Mouse (Mus musculus) liver, adult 10 weeks (tissue): ENCODE measurements around the gene Tubb4b. TPM values are rescaled to one million over a fixed set of nuclear protein-coding genes. Genes with fewer than 3 reads are reported as not detected.

ENCODE experiments used
- polyA plus RNA-seq: library from polyadenylated mRNA; stranded (reverse); fragments of 350-450 nt; fragmentation: Illumina TruSeq; extraction: RNeasy Lipid Tissue Mini Kit (QIAGEN cat#74804); gene quantifications from one replicate; pipeline ENCODE4 v1.2.3, GENCODE M21; 2014; ENCODE audit warnings: low read depth, low replicate concordance

Tubb4b gene
- 31.1 TPM for polyA plus RNA-seq

DNA sequence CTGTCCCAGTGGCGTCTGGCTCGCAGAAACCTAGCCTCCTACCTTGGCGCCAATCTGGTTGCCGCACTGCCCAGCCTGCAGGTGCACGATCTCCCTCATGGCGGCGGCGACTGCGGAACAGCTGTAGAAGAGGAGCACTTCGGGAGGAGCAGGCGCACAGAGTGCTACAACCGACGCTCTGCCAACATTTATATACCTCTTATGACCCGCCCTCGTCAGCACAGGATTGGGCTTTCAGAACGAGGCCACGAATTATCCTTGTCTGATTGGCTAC is at the start of gene Tubb4b:
TSS of gene Tubb4b (minus strand) at position 211 of the 274 bp plus-strand sequence.

DNA sequence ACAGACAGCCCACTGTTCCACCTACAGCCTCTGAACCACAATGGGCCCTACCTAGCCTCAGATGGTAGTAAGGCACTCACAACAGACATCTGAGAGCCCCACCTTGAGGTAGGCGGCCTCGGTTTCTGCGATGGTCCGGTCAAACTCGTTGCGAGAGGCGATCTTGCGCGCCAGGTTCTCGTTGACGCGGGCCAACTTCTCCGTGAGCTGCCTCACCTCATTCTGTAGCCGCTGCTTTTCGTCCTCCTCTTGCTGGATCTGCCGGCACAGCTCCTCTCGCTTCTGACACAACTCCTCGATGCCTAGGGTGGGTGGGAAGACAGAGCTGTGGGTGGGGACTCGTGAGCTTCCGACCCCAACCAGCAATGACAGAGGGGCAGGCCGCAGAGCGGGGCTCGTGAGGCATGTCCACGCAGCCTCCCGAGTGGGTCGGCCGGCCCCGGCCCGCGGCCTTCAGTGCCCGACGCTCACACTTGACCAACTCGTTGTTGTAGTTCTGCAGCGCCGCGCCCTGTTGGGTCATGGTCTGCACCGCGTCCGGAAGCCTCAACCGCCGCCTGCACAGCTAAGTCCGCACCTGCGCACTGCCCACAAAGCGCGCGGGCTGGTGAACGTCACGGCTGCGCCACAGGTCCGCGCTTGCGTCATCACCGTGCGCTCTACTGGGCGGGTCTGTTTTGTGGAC is 47.5 kb upstream of the Tubb4b start, which contains the start of the genes Ssna1 and Anapc2:
TSS of gene Ssna1 (minus strand) at position 612 of the 685 bp plus-strand sequence.
TSS of gene Anapc2 (plus strand) at position 652 of the 685 bp plus-strand sequence.

DNA sequence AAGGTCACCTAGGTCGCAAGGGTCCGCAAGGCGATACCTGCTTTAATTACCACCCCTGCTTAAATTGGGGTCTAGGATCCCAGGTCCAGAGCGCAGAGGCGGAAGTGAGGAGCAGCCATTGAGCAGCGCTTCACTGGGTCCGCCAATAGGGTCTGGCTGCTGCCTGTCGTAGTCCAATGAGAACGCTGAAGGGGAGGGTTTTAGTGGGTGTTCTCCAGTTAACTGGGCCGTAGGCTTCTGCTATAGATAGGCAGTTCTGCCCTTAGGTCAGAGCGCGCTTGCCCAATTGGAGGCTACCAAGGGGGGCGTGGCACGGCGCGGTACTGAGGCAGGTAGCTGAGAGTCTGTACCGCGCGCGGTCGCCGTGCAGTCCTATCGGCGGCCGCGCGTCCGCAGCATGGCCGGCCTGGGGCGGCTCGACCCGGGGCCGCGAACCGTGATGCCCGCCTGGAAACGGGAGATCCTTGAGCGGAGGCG is 37.8 kb upstream of the Tubb4b start, which contains the start of gene Tprn:
TSS of gene Tprn (plus strand) at position 328 of the 477 bp plus-strand sequence.

DNA sequence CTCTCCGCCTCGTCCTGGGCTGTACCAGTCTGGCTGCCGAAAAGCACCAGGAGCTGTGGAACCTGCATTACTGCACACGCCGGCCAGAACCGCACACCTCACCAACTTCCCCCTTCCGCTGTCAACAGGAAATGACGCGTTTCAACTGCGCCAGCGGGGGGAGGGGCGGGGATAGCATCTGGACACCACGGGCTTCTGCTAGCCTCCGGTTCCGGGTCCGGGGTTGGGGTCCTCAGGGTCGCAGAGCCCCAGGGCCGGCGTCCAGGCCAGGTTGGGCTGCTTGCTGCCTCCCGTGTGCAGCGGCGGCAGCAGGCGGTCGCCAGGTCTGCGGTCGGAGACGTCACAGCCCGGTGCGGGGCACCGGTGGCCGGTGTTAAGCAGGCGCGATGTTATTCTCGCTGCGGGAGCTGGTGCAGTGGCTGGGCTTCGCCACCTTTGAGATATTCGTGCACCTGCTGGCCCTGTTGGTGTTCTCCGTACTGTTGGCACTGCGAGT is 30.8 kb upstream of the Tubb4b start, which contains the start of gene Tmem203:
TSS of gene Tmem203 (plus strand) at position 156 of the 496 bp plus-strand sequence.

DNA sequence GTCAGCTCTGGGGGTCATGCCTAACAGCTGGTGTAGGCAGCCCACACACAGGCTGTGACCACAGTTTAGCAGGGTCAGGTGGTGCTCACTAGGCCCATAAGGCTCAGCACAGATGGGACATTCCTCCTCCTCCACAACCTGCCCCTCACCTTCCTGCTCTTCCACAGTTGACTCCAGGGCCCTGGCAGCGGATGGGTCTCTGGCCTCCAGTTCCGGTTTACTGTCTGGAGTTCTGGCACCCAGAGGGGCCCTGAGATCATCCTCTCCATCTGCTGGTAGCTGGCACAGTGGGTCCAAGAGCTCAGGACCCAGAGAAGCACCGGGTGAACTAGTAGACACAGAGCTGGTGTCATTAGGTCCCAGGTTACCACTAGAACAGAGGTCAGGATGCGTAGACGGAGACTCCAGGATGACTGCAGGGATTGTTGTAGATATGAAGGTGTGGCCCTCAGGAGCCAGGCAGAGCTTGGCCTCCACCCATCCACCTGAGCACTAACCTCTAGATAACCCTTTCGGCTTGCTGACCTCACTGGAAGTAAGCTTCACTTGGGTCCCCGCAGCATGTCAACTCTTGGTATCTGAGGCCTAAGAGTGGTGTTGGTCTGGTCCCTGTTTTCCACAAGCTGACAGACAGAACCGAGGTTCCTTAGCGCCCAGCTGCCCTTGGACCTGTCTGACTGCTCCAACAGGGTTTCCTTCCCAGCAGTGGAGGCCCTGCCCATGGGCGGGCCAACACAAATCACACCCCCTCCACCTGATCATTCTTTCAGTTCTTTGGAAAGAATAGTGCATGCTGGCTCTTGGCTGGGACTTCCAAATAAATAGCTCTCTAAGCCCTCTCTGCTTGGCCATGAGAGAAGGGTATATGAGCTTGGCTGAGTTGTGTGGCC is 21.9 kb upstream of the Tubb4b start, which contains the start of gene AL732309.1:
TSS of gene AL732309.1 (minus strand) at position 681 of the 890 bp plus-strand sequence.

DNA sequence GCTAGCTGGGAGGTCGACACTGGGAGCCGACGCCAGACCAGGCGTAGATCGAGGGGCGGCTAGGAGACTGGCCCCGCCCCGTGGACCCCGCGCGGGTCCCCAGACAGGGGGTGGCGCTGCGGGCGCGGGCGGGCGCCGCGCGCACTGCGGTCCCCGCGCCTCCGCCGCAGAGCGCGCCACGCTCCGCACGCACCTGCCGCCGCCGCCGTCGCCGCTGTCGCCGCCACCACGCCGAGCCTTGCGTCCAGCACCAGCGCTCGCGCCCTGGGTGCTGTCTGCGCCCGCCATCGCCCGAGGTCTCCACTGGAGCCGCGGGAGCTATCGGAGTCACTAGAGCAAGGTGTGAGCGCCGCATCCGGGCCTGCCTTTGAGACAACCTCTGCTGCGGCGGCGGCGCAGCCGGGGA is 17.6 kb upstream of the Tubb4b start, which contains the start of the genes Rnf208 and Cysrt1:
TSS of gene Rnf208 (plus strand) at position 155 of the 406 bp plus-strand sequence.
TSS of gene Cysrt1 (minus strand) at position 352 of the 406 bp plus-strand sequence.

DNA sequence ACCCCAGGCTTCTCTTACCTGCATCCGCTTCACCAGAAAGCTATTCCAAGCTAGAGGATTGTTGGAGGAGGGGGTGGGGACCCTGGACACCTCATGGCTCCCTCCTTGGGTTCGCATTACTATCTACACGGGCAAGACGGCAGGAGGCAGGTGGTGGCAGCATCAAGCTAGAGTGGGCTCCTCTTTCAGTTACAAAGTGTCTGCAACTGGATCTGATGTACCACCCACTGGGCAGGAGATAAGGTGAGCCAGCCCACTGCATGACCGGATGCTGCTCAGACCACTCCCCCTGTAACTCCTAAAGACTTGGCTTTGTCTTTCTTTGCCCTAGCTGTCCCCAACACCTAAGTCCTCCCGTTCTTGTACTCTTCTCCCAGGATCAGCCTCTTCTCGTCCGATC is 12.1 kb upstream of the Tubb4b start, which contains the start of gene Rnf224:
TSS of gene Rnf224 (minus strand) at position 174 of the 400 bp plus-strand sequence.

DNA sequence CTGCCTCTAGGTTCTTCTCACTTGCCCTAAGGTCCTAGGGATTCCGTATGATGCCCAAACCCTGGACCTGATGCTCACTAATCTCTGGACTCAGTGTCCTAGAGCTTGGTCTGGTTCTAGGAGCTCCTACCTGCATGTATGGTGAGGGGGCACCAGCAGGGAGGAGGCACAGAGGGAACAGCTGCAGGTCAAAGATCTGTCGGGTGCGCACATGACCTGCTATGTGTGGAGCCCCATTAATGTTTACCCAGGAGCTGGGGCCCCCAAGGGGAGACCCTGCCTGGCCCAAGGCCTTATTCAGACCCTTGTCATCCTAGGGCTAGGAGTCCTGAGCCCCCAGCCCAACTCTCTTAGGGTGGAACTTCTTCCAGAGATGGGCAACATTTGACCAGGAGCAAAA is 9.5 kb upstream of the Tubb4b start, which contains the start of gene Slc34a3:
TSS of gene Slc34a3 (minus strand) at position 315 of the 400 bp plus-strand sequence.

DNA sequence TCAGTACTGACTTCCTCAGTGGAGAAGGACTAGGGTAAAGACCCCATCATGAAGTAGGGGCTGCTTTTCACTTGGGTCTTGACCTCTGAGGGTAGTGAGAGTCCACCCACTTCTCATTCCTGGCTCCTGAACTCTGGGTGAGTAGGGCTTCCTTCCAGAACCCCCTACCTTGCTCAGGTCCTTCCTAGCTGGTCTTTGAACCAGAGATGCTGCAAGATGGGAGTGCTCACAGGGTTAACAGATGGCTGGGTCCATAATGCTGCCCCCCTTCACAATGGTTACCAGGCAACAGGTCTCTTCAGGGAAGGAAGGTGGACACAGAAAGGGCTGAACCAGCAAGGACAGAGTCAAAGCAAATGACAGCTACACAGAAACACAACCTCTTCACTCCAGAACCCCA is 6.1 kb downstream of the Tubb4b start, which contains the start of gene Fam166a:
TSS of gene Fam166a (plus strand) at position 301 of the 400 bp plus-strand sequence.

DNA sequence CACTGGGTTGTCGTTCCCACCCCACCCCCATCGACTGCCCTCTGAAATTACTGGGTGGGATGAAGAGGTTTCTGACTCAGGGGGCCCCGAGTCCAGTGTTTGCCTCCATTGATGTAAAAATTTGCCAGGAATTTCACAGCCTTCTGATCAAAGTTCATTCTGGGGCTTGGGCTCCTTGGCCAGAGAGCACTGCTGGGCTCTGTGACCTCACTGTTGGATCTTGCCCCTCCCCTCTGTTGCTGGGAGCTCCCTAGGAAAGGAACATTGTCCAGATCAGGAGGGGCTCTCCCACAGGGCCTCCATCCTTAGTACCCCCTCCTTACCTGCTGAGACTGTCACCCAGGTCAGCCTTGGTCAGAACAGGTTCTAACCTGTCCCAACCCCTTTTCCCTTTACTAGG is 10.1 kb downstream of the Tubb4b start, which contains the start of gene Stpg3:
TSS of gene Stpg3 (minus strand) at position 194 of the 400 bp plus-strand sequence.

DNA sequence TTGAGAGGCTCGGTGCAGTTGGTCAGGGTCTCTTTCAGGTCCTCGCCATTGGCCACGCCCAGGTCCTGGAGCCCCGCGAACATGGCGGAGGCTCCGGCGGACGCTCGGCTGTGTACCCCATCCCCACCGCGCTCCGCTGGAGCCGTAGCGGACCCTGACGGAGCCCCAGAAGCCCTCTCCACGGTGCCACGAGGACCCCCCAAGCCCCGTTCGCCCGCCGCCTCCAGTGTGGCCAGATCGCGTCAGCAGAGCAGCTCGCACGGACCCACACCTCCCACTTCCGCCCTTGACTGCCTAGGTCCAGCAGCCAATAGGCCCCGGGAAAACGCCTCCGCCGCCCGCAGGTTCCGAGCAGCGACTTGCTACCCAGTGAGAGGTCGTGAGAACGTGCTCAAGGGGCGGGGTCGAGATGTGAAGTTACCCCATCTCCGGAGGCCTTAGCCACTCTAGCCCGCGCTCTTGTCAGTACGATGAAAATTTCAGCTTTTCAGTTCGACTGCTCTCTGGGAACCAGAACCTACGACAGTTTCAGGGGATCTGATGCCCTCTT is 13.3 kb downstream of the Tubb4b start, which contains the start of gene Nelfb:
TSS of gene Nelfb (minus strand) at position 369 of the 550 bp plus-strand sequence.

DNA sequence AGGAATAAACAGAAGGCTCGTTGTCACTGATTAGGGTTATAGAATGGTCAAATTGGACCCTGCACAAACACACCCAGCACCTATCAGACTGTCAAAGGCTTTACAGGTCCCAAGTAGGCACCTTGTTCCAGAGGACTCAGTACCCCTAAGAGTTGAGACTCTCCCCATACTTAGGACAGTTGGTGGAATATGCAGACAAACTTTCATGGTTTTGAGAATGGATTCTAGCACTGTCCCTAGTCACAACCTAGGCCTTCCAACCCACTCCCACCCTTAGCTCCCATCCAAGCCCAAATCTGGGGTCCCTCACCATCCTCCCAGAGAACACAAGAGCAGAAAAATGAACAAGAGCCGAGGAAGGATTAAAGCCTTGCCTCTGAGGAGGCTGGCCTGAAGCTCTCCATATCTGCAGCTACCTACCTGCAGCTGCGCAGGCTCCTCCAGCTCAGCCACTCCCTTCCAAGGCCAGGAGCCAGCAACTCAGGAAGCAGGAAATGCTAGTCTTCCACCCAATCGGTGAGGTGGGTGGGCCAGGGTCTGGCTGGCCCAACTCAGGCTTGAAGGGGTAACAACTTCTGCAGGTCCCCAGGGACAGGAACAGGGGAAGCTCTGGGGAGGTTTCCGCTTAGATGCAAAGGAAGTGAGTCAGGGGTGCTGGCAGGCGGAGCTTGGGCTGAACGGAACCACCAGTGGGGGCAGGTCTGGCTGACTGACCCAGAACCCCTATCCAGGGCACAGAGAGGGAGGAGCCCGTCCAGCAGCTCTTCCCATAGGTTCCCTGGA is 28.1 kb downstream of the Tubb4b start, which contains the start of gene Tor4a:
TSS of gene Tor4a (minus strand) at position 715 of the 783 bp plus-strand sequence.

DNA sequence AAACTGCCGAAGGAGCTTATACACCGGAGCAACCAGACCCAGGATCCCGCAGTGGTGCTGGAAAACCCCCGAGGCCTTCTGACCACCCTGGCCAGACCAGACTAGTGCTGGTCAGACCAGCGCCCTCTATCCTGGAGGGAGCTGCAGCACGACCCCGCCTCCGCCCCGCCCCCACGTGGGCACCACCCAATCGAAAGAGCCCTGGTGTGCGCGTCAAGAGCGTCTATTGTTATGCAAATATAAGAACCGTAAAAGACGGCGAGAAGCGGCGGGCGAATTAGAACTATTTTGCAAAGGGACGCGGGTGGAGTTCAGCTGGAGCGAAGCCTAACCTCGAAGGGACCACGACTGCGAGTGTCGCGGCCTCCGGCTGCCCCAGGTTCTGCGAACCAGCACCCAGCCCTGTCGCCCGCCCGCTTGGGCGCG is 44.0 kb downstream of the Tubb4b start, which contains the start of gene Nrarp:
TSS of gene Nrarp (plus strand) at position 281 of the 426 bp plus-strand sequence.

Other genes with a start within 250 kb of the Tubb4b start
- 22.5 TPM for gene Mrpl41, start 249.6 kb downstream of the Tubb4b start, polyA plus RNA-seq
- gene Pnpla7, start 248.7 kb downstream of the Tubb4b start, polyA plus RNA-seq, result 26.6 TPM
- gene Nsmf, start 170.3 kb downstream of the Tubb4b start, polyA plus RNA-seq, result 16.6 TPM
- 33.1 TPM for gene Entpd8, start 144.4 kb downstream of the Tubb4b start, polyA plus RNA-seq
- gene Noxa1, start 129.6 kb downstream of the Tubb4b start, polyA plus RNA-seq, result not detected
- 0.61 TPM for gene Nrarp, start 43.9 kb downstream of the Tubb4b start, polyA plus RNA-seq
- 0.56 TPM for gene Tor4a, start 27.8 kb downstream of the Tubb4b start, polyA plus RNA-seq
- gene Nelfb, start 13.2 kb downstream of the Tubb4b start, polyA plus RNA-seq, result 4.3 TPM
- not detected for gene Stpg3, start 10.1 kb downstream of the Tubb4b start, polyA plus RNA-seq
- gene Fam166a, start 6.0 kb downstream of the Tubb4b start, polyA plus RNA-seq, result not detected
- not detected for gene Slc34a3, start 9.7 kb upstream of the Tubb4b start, polyA plus RNA-seq
- gene Rnf224, start 12.1 kb upstream of the Tubb4b start, polyA plus RNA-seq, result not detected
- not detected for gene Rnf208, start 17.6 kb upstream of the Tubb4b start, polyA plus RNA-seq
- not detected for gene Cysrt1, start 17.8 kb upstream of the Tubb4b start, polyA plus RNA-seq
- gene AL732309.1, start 22.2 kb upstream of the Tubb4b start, polyA plus RNA-seq, result 0.69 TPM
- 0.85 TPM for gene Tmem203, start 30.7 kb upstream of the Tubb4b start, polyA plus RNA-seq
- gene Tprn, start 37.9 kb upstream of the Tubb4b start, polyA plus RNA-seq, result 0.19 TPM
- 2.6 TPM for gene Ssna1, start 47.7 kb upstream of the Tubb4b start, polyA plus RNA-seq
- gene Anapc2, start 47.8 kb upstream of the Tubb4b start, polyA plus RNA-seq, result 7.9 TPM
- not detected for gene Tmem210, start 63.4 kb upstream of the Tubb4b start, polyA plus RNA-seq
- not detected for gene Lrrc26, start 65.2 kb upstream of the Tubb4b start, polyA plus RNA-seq
- gene Grin1, start 94.5 kb upstream of the Tubb4b start, polyA plus RNA-seq, result not detected
- 8.7 TPM for gene Man1b1, start 107.6 kb upstream of the Tubb4b start, polyA plus RNA-seq
- gene Dpp7, start 131.7 kb upstream of the Tubb4b start, polyA plus RNA-seq, result 4.9 TPM
- 1.8 TPM for gene Uap1l1, start 141.0 kb upstream of the Tubb4b start, polyA plus RNA-seq
- gene Sapcd2, start 147.6 kb upstream of the Tubb4b start, polyA plus RNA-seq, result not detected
- not detected for gene Entpd2, start 171.2 kb upstream of the Tubb4b start, polyA plus RNA-seq
- gene Npdc1, start 174.6 kb upstream of the Tubb4b start, polyA plus RNA-seq, result 1.1 TPM
- not detected for gene Fut7, start 198.6 kb upstream of the Tubb4b start, polyA plus RNA-seq
- gene Abca2, start 204.0 kb upstream of the Tubb4b start, polyA plus RNA-seq, result 2.0 TPM
- gene Clic3, start 232.1 kb upstream of the Tubb4b start, polyA plus RNA-seq, result not detected
- 57.0 TPM for gene Paxx, start 236.4 kb upstream of the Tubb4b start, polyA plus RNA-seq
- 2.1 TPM for gene Ptgds, start 245.3 kb upstream of the Tubb4b start, polyA plus RNA-seq